Mouse (Mus musculus) left cerebral cortex, adult 9 months (tissue): ENCODE results near the gene Phlpp1.

ENCODE experiments used
- DNase-seq, 2 experiments: peaks; one replicate each; pipeline ENCODE4 v3.0.0; 2022; ENCODE audit warnings: low spot score in 2 of 2

Gene Phlpp1

DNA sequence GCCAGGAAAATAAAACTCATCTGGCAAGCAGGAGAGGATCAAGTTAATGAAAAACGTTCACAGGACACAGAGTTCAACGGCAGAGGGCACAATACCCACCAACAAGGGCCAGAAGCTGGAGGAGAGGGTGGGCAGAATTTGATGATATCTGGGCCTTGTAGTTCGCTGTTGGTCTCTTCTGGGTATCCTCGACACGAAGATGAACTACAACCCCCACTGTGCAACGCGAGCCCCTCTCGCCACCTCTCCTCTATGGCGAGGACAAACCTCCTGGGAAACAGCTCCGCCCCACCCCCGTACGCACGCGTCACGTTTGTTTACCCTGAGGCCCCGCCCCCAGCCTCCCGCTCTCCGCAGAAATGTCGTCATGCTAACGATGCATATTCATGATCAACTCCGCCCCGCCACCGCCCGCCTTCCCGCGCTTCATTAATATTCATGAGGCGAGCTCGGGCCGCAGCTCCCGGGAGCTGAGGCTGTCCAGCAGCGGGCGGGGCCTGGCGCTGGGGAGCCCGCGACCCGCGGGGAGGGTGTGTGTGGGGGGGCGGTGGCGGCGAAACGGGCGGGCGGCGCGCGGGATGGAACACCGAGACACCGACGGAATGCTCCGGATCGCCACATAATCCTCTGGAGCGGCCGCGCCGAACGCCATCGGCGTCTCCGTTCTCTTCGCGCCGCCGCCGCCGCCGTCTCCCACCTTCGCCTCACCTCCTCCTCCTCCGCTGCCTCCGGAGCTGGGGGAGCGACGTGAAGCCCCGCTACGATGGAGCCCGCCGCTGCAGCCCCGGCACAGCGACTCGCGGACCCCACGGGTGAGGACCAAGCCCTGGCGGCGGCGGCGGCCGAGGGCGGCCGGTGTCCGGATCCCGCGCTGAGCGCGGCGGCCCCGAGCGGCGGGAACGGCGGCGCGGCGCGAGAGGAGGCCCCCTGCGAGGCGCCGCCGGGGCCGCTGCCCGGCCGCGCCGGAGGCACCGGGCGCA lies at the start of gene Phlpp1:
TSS of gene Phlpp1 (plus strand) at position 512 of the 980 bp plus-strand sequence.
- DNase-seq: peak; percentile 100

DNA sequence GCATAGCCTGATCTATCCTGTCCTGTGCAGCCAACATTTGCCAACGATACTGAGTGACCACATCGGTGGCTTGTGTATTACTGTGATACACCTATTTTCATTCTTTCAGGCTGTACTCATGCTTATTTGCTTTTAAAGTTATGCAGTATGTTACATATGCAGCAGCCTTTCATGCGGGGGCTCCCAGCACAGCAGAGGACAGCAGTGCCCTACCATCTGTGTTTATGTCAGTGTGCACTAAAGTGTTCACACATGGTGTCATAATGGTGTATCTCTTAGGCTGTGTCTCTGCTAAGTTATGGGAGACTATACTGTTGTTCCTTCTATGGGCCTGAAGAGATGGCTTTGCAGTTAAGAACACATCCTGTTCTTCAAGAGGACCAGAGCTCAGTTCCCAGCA lies 45.0 kb upstream of the Phlpp1 start:
- DNase-seq: no peak

DNA sequence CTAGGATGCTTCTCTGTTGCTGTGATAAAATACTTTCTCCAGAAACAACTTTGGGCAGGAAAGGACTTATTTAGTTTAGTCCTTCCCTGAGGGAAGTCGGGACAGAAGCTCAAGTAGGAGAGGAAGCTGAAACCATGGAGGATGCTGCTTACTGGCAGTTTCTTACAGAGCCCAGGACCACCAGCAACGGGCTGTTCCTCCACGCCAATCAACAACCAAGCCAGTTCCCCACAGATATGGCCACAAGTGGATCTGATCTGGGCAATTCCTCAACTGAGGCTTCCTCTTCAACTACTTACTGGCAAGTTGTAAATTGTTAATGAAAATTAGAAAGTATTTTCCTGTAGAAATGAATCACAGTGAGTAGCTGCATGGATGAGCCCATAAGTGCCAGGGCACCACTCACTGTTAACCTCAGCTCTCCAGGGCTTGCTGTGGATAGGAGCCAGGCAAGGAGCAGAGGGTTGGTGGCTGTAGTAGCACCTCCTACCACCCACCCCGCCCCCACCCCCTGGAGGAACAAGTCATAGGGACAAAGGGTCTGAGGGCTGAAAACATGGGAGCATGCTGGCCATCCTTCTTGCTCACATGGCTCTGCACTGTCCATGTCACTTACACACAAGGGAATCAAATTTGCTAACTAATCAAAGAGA lies 39.7 kb upstream of the Phlpp1 start:
- no peak for DNase-seq

DNA sequence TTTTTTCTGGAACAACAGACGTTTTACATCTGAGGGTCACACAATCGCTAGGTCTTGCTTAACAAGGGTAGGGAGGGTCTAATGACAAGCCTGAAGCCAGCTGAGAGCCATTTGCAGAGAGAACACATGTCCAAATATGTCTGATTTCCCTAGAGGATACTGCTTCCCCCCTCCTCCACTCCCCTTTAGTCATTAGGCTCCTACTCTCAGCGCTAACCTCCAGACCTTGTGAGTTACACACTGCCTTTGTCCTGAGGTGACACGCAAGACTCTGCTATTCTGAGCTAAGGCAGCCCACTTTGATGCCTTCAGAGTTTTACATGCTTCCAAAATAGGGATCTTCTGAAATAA lies 39.2 kb upstream of the Phlpp1 start:
- DNase-seq: no peak

DNA sequence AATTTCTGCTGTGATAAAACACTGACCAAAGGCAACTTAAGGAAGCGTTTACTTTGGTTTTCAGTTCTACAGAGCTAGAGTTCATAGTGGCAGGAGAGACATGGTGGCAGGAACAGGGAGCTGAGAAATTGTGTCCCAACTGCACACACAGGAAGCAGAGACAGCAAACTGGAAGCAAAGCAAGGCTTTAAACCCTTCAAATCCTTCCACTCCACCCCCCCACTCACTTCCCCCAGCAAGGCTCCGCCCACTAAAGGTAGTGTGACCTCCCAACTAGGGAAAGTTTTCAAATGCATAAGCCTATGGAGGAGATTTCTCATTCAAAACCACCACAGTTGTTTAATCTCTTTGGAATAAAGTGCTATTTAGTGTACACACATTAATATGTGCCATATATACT lies 32.9 kb upstream of the Phlpp1 start:
- no peak for DNase-seq

DNA sequence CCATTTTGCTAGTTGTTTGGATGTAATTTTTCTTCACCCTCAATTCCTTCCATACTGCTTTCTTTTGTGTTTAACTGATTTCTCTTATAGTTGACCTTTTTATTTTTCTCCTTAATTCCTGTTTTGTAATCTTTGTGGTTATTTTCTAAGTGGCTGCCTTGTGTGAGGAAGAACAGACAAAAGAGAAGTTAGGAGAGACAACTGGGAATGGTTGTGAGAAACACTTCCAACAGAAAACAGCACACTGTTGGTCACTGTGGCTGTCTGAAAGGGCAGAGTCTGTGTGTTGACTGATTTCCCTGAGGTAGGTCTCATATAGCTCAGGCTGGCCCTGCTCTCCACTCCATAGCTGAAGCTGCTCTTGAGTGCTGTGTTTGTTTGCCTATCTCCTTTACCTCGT lies 32.4 kb upstream of the Phlpp1 start:
- DNase-seq: no peak

DNA sequence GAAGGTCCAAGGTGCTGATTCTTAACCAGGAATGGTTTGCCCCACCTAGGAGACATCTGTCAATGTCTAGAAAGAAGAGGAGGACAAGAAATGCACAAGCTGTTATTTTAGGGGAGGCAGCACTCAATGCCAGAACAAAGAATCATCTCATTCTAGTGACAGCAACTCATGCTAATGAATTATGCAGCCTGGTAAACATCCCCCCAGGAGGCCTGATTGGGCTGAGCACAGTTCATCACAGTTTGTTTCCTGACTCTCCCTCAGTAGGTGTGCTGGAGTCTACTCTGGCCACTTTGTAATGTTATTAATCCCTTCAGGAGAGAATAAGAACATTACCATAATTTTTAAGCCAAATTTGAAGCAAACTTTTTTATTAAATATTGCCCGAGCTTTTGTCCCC lies 29.5 kb upstream of the Phlpp1 start:
- no peak for DNase-seq

DNA sequence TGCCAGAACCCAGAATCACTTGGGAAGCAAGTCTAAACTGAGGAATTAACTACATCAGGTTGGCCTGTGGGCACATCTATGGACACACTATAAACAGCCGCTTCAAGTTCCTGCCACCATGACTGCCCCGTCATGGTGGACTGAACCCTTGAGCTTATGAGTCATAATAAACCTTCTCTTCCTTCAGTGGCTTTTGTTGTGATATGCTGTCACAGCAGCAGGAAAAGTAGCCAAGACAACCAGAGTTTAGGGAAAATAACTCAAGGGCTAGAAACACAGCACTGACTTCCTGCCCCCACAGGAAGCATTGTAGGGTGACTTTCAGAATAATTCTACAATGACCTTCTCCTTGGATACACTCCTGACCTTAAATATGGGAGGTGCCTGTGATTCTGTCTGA lies 27.0 kb upstream of the Phlpp1 start:
- DNase-seq: no peak

DNA sequence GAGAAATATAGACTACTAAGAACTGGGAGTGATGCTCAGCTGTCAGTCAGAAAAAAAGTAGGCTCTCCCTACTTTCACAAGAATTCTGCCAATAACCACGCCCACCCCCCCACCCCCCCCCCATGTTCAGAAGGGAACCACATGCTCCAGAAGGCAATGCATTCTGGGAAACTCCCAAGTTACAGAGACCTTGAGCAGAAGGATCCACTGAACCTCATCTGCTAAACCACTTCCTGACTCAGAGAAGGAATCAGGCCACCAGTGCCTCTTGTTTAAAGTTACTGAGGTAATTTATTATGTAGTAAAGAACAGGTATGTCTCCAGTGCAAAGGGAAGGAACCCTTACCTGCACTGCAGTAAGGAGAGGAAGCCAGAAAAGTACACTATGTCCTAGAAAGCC lies 26.5 kb upstream of the Phlpp1 start:
- no peak for DNase-seq

DNA sequence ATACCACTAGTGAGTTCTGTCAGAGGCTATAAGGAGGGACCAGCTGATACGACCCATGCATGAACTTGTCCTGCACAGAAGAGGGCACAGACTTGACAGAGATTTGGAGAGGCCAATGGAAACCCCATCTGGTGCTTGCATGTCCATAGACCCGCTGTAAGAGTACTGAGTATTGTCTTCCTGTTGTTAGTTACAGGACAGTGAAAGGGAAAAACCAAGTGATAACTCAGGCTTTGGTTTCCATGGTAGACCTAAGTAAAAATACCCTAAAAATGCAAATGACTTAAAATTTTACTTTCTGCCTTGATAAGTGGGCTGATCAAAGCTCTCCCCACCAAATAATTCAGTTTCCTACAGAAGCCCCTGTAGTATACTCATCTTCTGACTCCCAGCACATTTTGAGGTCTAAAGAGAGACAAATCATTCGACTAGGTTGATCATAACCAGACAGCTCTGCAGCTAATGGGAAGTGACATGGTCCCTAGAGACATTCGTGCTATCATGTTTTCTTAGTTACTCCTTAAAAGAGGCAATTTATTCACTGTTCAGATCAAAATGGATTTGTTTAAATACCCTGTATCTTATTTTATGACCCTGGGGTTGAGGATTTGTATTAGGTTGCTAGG lies 25.9 kb upstream of the Phlpp1 start:
- DNase-seq: no peak

DNA sequence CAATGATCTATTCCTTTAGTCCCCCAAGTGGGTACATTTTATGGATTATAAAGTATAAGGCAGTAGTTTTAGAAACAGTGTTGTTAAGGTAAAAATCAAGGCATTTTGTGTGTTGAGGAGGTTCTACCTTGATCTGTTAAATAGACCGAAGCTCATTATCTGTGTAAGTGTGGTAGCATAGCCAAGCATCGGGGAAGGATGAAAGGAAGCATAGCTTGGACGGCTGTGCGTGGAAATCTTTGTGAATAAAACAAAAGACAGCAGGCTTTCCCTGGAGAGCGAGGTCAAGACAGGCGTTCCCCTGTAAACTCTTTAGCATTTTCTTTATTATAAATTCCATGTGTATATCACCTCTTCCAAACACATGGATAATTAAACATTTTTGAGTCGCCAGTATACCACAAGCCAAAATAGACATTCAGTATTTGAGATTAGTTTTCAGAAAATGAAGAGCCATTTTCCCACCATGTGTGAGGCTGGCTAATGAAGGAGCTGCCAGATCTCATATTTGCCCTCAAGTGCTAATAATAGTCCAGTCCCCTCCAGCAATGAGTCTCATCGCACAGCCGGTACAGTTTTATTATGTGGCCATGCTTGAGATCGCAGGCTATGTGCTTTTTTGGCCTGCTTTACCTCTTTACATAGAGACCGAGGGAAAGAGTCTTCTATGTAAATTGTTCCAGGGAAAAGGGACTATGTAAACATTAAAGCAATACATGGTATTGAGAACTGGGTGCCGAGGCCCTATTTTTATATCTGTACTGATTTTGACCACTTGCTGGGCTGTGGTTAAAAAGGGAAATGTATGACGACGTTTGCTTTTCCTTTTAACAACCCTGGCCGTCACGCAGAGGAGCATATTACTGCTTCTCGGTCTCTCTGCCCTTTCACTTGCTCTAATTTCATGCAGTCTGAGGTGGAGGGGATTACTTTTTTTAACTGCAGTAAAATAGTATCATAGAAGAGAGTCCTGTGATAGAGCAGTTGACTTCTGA lies 22.9 kb upstream of the Phlpp1 start:
- no peak for DNase-seq

DNA sequence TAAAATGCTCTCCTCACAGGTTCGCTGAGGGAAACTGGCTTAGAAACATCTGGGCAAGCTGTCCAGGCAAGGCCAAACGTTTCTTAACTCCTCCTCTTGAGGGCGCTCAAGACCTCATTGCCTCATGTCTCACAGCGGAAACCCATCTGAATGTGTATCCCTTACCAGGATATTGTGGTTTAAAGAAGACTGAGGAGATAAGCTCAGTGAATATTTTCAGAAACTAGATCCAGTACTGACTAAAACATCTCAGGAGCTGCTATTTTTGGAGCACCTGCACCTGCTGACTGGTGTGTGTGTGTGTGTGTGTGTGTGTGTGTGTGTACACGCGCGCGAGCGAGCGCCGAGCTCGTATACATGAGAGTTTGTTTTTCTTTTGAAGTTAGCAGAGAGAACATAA lies 19.7 kb upstream of the Phlpp1 start:
- peak in 1 of 2 experiments; percentile 28 for DNase-seq

DNA sequence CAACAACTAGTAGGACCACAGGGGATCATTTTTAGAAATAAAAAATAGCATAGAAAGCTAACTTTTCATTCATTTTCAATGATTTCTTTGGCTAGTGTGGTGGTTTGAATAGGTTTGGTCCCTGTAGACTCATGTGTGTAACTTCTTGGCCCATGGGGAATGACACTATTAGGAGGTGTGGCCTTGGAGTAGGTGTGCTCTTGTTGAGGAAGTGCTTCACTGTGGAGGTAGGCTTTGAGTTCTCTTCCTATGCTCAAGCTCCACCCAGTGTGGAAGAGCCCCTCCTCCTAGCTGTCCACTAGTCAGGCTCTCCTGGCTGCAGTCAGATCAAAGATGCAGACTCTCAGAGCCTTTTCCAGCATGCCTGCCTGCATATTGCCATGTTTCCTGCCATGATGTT lies 18.8 kb upstream of the Phlpp1 start:
- no peak for DNase-seq

DNA sequence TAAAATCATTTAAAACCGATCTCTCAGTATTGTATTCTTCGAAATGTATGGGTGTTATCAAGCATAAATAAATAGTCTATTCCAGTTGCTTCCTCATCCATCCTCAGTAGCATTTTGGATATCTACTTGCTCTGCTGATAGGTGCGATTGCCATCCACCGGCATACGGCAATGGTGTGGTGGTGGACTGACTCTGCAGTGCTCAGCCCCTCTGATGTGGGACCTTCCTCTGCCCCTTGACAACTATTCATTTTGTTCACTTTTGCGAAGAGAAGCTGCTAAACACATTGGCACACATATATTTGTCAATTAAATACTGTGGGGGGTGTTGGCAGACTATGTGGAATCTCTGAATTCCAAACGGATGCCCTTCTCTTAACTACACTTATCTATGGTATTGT lies 17.0 kb upstream of the Phlpp1 start:
- no peak for DNase-seq

DNA sequence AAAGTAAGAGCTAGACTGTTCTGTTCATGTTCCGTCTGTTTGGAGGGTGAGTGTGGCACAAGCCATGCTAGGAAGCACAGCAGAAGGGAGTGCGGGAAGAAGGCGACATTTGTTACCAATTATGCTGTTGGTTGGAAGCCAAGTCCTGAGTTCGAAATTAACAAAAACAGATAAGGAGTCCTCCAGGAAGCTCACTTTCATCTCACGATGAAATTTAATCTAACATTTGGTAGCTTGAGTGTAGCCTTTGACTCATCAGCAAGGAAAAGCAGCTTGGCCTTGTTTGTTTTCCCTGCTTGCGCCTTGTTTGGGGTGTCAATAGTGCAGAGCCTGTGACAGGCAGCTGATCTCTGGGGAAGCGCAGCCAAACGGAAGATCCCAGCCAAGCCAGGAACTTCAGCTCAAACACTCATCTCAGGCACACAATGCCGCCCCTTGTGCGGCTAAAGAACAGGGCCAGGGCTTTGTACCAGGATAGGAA lies 16.4 kb upstream of the Phlpp1 start:
- peak; percentile 71 to 76 for DNase-seq

DNA sequence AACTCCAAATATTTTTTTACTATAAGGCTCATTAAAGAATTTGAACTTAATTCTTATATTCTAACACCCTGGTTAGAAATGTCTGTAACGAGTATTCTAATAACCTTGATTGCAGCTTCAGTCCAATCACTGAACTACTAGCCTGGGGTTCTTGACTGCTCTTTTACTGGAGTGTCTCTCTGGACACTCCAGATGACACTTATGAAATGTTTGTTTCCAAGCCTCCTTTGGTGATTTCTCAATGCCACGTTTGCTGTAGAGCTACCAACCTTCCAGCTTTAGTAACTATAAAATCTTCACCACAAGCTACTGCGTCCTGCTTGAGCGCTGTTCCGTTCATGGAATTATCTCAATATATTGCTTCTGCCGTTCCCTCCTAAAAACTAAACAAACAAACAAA lies 15.8 kb upstream of the Phlpp1 start:
- no peak for DNase-seq

DNA sequence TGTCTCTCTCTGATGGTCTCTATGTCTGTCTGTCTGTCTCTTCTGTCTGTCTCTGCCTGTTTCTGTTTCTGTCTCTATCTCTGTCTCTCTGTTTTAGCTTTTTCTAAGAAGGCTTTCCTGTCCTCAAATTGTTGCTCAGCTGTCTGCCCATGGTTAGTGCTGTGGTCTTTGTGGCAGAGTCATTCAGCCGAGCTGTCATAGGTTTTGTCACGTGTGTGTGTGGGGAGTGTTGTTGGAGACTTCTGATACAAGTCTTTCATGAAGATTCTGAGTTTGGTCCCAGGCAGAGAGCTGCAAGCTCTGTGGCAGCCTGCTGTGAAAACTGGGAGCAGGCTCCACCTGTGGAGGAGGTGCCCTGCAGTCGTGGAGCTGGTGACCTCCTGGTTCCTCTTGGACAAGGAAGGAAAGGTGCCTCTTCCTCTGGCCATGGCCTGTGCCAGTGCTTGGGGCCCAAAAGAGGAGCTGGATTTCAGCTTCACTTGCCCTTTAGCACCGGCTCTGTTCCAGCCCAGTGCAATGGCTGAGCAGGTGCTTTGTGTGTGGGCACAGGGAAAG lies 13.5 kb upstream of the Phlpp1 start:
- no peak for DNase-seq

DNA sequence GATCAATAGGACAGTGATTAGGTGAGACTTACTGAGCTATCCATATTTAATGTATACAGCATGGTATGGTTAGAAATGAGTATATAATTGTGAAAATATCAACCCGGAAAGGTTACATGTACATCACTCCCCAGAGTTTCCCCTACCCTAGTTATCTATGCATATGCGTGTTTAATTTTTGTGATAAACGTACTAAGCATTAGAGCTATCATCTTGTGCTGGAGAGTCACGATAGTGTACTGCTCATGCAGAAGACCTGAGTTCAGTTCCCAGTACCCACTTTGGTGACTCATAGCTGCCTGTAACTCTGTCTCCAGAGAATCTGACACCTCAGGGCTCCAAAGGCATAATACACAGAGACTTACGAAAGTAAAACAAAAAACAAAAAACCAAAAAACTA lies 11.9 kb upstream of the Phlpp1 start:
- no peak for DNase-seq

DNA sequence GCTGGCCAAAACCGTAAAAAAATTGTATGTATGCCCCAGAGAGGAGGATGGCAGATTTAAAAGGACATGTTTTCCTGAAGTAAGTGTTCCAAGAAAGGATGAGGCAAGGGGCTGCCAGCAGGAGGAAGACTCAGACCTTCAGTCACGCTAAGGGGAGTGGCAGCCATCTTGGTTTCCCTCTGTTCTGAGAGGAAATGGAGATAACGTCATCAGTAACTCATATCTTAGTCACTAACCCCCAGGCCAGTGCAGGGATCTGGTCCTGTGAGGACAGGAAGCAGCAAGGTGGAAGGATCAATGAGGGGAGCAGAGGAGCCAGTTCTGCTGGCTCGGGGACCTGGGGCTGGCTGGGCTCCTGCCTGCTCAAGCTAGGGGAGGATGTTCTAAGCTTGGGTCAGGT lies 10.6 kb upstream of the Phlpp1 start:
- no peak for DNase-seq

DNA sequence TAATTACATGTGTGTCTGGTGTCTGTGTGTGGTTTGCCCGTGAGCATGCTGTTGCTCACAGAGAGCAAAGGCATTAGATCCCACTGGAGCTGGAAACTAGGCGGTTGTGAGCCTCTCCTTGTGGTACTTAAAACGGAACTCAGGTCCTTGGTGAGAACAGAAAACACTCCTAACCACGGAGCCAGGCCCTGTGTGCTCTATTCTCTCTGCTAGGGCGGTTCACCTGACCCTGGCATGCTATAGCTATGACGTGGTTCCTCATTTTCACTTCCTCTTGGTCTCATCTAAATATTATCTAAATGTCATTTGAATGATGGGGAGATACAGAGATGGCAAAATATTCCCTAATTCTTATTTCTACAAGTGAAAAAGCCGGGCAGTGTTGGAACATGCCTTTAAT lies 9.0 kb upstream of the Phlpp1 start:
- no peak for DNase-seq

DNA sequence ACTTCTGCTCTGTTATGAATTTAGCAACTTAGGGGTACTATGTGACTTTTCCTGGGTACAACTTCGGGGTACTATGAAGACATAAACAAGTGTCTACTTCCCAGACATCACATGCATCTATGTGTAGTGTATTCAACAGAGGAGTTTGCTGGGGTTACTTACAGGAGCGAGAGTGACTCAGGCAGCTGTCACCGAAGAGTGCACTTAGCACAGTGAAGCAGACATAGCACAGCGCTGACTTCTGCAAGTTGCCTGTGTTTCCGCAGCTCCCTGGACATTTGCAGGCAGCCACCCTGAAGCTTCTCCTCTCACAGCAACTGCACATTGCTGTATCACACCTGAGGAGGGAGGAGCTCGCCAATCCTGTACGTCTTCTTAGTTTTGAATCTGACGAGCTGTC lies 8.2 kb upstream of the Phlpp1 start:
- DNase-seq: no peak
